8 mouse cellular contexts compared by ENCODE assay signal in the genomic region with DNA sequence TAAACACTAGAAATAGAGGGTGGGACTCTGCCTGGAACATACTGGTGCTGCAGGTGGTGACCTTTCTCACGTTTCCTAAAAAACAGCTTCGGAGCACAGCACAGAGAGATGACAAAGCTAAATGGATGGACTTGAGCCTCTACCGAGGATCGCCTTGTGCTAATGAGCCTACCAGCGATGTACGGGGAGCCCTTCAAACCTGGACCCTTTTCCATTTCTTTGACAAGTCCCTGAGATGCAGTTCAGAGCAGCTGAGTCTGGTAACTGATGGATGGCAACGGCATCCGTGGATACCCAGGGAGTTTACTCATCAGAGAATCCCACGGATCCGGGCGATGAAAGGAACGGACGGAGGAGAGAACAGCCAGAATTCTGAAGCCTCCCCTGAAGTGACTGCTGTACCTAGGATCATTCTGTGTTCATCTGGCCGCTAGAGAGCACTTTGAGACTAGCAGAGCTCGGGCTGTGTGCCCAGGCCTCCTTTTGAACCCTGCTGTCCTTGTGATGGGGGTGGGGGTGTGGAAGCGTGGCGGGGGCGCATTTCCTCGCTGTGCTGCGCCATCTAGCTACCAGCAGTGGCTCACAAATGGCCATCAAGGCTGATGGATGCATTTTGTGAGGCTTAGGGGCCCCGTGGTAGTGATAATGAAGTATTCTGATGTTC. TPM values are rescaled to one million over a fixed set of nuclear protein-coding genes. Genes with fewer than 3 reads are reported as not detected.
DNase-seq lines count a peak whose midpoint lies in the region; ATAC-seq and TF ChIP-seq lines count a peak whose summit lies in the region.

No protein-coding gene starts in this region.

- 2% methylated on average over 21 of the region's 21 CpGs for WGBS in cerebellum, adult 2 months
- 9% methylated on average over 21 of the region's 21 CpGs for WGBS in forebrain, embryonic 16.5 days
- WGBS in liver, embryonic 11.5 days: 18% methylated on average over 21 of the region's 21 CpGs
- 5% methylated on average over 21 of the region's 21 CpGs for WGBS in neural tube, embryonic 15.5 days

- DNase-seq in Muller cell, postnatal 12 days (ENCODE audit: inconsistent ontology term): peak; percentile 88
- peak; percentile 81 to 86 for DNase-seq in cerebellum, adult 2 months
- peak; percentile 68 to 79 for DNase-seq in heart, postnatal 10 days
- DNase-seq in kidney, postnatal 36 days: peak; percentile 75 to 80
- DNase-seq in liver, embryonic 11.5 days (ENCODE audit: low spot score): peak; percentile 42
- no peak for DNase-seq in adipocyte (ENCODE audit: low spot score)

- TF ChIP-seq POLR2A in cerebellum, adult 2 months (IDR thresholded peaks at IDR 0.05; ENCODE audit: borderline replicate concordance, insufficient read depth, low read length): no peak

- no peaks in the 10 kb centered on the region for H3K27me3 ChIP-seq in cerebellum, adult 2 months (ENCODE audit: control insufficient read depth, insufficient read depth, low read length)
- H3K27me3 ChIP-seq in forebrain, embryonic 16.5 days (replicated peaks; ENCODE audit: control insufficient read depth, insufficient read depth, low read length): no peaks in the 10 kb centered on the region
- H3K27me3 ChIP-seq in liver, embryonic 11.5 days (replicated peaks; ENCODE audit: control insufficient read depth, insufficient read depth, low read length): no peaks in the 10 kb centered on the region
- H3K27me3 ChIP-seq in neural tube, embryonic 15.5 days (replicated peaks): 0 out of 2 replicates have a peak, but pooled peaks cover 3% of the 10 kb centered on the region

- no peaks in the 10 kb centered on the region for H3K4me1 ChIP-seq in cerebellum, adult 2 months (ENCODE audit: control insufficient read depth, insufficient read depth, low read length)
- H3K4me1 ChIP-seq in forebrain, embryonic 16.5 days (replicated peaks; ENCODE audit: control insufficient read depth, insufficient read depth, low read length): peaks cover 13% of the 10 kb centered on the region
- H3K4me1 ChIP-seq in liver, embryonic 11.5 days (replicated peaks; ENCODE audit: control insufficient read depth, insufficient read depth, low read length): no peaks in the 10 kb centered on the region
- peaks cover 17% of the 10 kb centered on the region for H3K4me1 ChIP-seq in neural tube, embryonic 15.5 days

- no peaks in the 10 kb centered on the region for H3K9me3 ChIP-seq in forebrain, embryonic 16.5 days (ENCODE audit: control insufficient read depth, low read length)
- no peaks in the 10 kb centered on the region for H3K9me3 ChIP-seq in liver, embryonic 11.5 days (ENCODE audit: control insufficient read depth, low read length)
- H3K9me3 ChIP-seq in neural tube, embryonic 15.5 days (replicated peaks): no peaks in the 10 kb centered on the region

- peak overlapping the region; percentile 44 for H3K4me2 ChIP-seq in forebrain, embryonic 16.5 days (ENCODE audit: low read length)
- peak overlapping the region; percentile 49 for H3K4me2 ChIP-seq in liver, embryonic 11.5 days
- peak overlapping the region; percentile 63 for H3K4me2 ChIP-seq in neural tube, embryonic 15.5 days

- intact Hi-C loops in heart, postnatal 10 days (cut with DNase I): loop anchor here (1.0 to 10.0 kb wide), 3 partner anchors 128 to 430 kb away; no protein-coding TSS in a partner anchor

- no peak overlapping the region for H3K27ac ChIP-seq in cerebellum, adult 2 months (ENCODE audit: insufficient read depth, low read length)
- peak overlapping the region; percentile 3 for H3K27ac ChIP-seq in forebrain, embryonic 16.5 days (ENCODE audit: low read length)
- no peak overlapping the region for H3K27ac ChIP-seq in liver, embryonic 11.5 days (ENCODE audit: low read depth, low read length)
- peak overlapping the region; percentile 66 for H3K27ac ChIP-seq in neural tube, embryonic 15.5 days (replicated peaks)

- no peaks in the 10 kb centered on the region for H3K36me3 ChIP-seq in forebrain, embryonic 16.5 days (ENCODE audit: control insufficient read depth, insufficient read depth)
- no peaks in the 10 kb centered on the region for H3K36me3 ChIP-seq in liver, embryonic 11.5 days (ENCODE audit: control insufficient read depth, insufficient read depth, low read length)
- no peaks in the 10 kb centered on the region for H3K36me3 ChIP-seq in neural tube, embryonic 15.5 days

- TF ChIP-seq CTCF in cerebellum, adult 2 months (IDR thresholded peaks at IDR 0.05; ENCODE audit: borderline replicate concordance, insufficient read depth, low read depth, low read length): peak; percentile 68

- H3K9ac ChIP-seq in forebrain, embryonic 16.5 days (replicated peaks; ENCODE audit: low read depth, low read length): peak overlapping the region; percentile 20
- H3K9ac ChIP-seq in liver, embryonic 11.5 days (ENCODE audit: low read depth, low read length): no peak overlapping the region
- H3K9ac ChIP-seq in neural tube, embryonic 15.5 days (replicated peaks): peak overlapping the region; percentile 36

- H3K4me3 ChIP-seq in cerebellum, adult 2 months (replicated peaks; ENCODE audit: insufficient read depth, low read depth, low read length): peak overlapping the region; percentile 23
- peak overlapping the region; percentile 25 for H3K4me3 ChIP-seq in forebrain, embryonic 16.5 days (replicated peaks; ENCODE audit: low read length)
- H3K4me3 ChIP-seq in liver, embryonic 11.5 days (ENCODE audit: low read depth, low read length): no peak overlapping the region; the same call in 1 of the 2 replicates
- peak overlapping the region; percentile 30 for H3K4me3 ChIP-seq in neural tube, embryonic 15.5 days (replicated peaks)

- peak; percentile 91 for ATAC-seq in forebrain, embryonic 16.5 days
- ATAC-seq in liver, embryonic 11.5 days (replicated peaks; ENCODE audit: low FRiP score): peak; percentile 34; the same call in 1 of the 2 replicates
- ATAC-seq in neural tube, embryonic 15.5 days (ENCODE audit: low FRiP score): peak; percentile 93

RNA-seq across cellular contexts. Expression of a gene that starts 1.6 kb away (rescaled TPM):
- polyA plus RNA-seq in cerebellum, adult 2 months (2012; rRNA removed): 5.9 and 7.4 TPM in 2 replicates
- 16.4 and 17.5 TPM in 2 replicates for polyA plus RNA-seq in forebrain, embryonic 16.5 days (2015; fragmentation: Nextera tagmentation; extraction: Ambion mirVana)
- 1 to 10 TPM; 3.8 to 6.0 TPM for total RNA-seq in heart, postnatal 10 days (2021)
- polyA plus RNA-seq in liver, embryonic 11.5 days (2014; fragmentation: Nextera tagmentation; extraction: Ambion mirVana): 41.1 and 41.7 TPM in 2 replicates
- polyA plus RNA-seq in neural tube, embryonic 15.5 days (2015; fragmentation: Nextera tagmentation; extraction: Ambion mirVana): 11.7 and 15.5 TPM in 2 replicates

Comparison
In these comparisons a context has a peak if more than half of its experiments do, and no peak if none do; other contexts are left out.
1. H3K27ac ChIP-seq: peak in forebrain, embryonic 16.5 days (single experiment) and neural tube, embryonic 15.5 days (single experiment); none in cerebellum, adult 2 months (single experiment) and liver, embryonic 11.5 days (single experiment).
2. ATAC-seq: peak in every context shown above with its lines; median percentile 93 in neural tube, embryonic 15.5 days; 91 in forebrain, embryonic 16.5 days; 34 in liver, embryonic 11.5 days.
3. Peak in every context shown above with its lines, with median percentiles within 50 percentile points of each other: H3K4me2 ChIP-seq.